Mouse (Mus musculus): ENCODE results near the gene Lpar3. TPM values are rescaled to one million over a fixed set of nuclear protein-coding genes. Genes with fewer than 3 reads are reported as not detected.

Lpar3 gene
- polyA plus RNA-seq (2016; fragmentation: Nextera tagmentation; extraction: Ambion mirVana): 1.0 and 1.1 TPM in 2 replicates

DNA sequence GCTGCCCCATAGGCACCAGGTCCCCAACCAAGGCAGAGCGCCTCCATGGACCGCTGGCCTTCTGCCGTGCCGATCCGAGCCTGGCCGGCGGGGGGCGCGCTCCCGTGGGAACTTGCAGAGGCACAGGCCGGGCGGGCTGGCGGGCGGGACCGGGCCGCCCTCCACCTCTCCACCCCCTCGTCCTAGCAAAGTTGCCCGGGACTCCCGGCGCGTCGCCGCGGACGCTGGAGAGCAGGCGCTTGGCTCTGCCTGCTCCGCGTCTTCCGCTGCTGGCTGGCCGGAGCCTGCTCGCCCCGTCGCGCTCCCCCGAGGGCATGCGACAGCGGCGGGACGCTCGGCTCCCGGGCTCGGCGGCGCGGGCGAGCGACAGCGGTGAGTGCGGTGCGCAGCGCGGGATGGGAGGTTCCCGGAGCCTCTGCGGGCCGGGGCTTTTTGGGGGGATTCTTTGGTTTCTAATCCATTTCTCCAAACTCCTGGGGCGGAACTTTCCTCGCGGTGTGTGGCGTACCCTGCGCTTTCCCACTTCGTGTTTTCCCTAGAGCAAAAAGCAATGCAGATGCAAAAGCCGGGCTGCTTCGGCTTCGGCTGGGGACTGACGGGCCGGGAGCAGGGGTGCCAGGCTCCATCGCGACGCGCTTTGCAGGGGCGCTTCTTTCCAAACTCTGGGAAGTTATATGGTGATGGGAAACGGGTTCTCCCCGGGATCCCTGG lies at the start of gene Lpar3:
Gene Lpar3, plus strand, starts transcription at position 188 of the 711 bp plus-strand sequence.
- peak; percentile 84 for ATAC-seq (ENCODE audit: low FRiP score)
- Histone ChIP-seq H3K4me3 (peak within 1 kb of the TSS; percentile 54), H3K4me2 (replicated peaks) (peak within 1 kb of the TSS; percentile 88), H3K4me1 (peaks cover 10% of the 10 kb centered on the region), H3K9ac (peak within 1 kb of the TSS; percentile 55), H3K9me3 (replicated peaks) (no peaks in the 10 kb centered on the region), H3K27ac (no peak within 1 kb of the TSS), H3K36me3 (no peaks in the 10 kb centered on the region), H3K27me3 (peaks cover 43% of the 10 kb centered on the region)
- WGBS: under 1% methylated on average over 69 of the region's 73 CpGs

GRCm38 (mm10) chr3:146173030-146173429 lies 47.7 kb upstream of the Lpar3 start:
- 73% methylated on average over 5 of the region's 5 CpGs for WGBS
- Histone ChIP-seq H3K4me1 (no peaks in the 10 kb centered on the region), H3K36me3 (no peaks in the 10 kb centered on the region), H3K4me2 (replicated peaks) (no peak overlapping the region), H3K27me3 (no peaks in the 10 kb centered on the region), H3K27ac (no peak overlapping the region), H3K9me3 (replicated peaks) (no peaks in the 10 kb centered on the region), H3K4me3 (no peak overlapping the region), H3K9ac (no peak overlapping the region)
- ATAC-seq (ENCODE audit: low FRiP score): no peak

- Histone ChIP-seq H3K27ac (no peak overlapping the region), H3K4me1 (no peaks in the 10 kb centered on the region), H3K36me3 (no peaks in the 10 kb centered on the region), H3K27me3 (peaks cover under 1% of the 10 kb centered on the region; the same call in 1 of the 2 replicates), H3K9ac (no peak overlapping the region), H3K9me3 (replicated peaks) (no peaks in the 10 kb centered on the region), H3K4me3 (no peak overlapping the region), H3K4me2 (replicated peaks) (no peak overlapping the region)
- ATAC-seq (ENCODE audit: low FRiP score): no peak
- WGBS: 90% methylated on average over 9 of the region's 9 CpGs
Observed at GRCm38 (mm10) chr3:146174215-146174614, 46.5 kb upstream of the Lpar3 start.

GRCm38 (mm10) chr3:146177295-146177694 lies 43.5 kb upstream of the Lpar3 start:
- WGBS: 83% methylated on average over 7 of the region's 7 CpGs
- H3K27ac ChIP-seq: no peak overlapping the region
- no peak overlapping the region for H3K4me3 ChIP-seq
- no peak for ATAC-seq (ENCODE audit: low FRiP score)
- H3K27me3 ChIP-seq: peaks cover 15% of the 10 kb centered on the region
- peak overlapping the region; percentile 42; the same call in 1 of the 2 replicates for H3K4me2 ChIP-seq (replicated peaks)
- H3K4me1 ChIP-seq: no peaks in the 10 kb centered on the region
- H3K9ac ChIP-seq: no peak overlapping the region
- H3K36me3 ChIP-seq: no peaks in the 10 kb centered on the region
- H3K9me3 ChIP-seq (replicated peaks): no peaks in the 10 kb centered on the region

DNA sequence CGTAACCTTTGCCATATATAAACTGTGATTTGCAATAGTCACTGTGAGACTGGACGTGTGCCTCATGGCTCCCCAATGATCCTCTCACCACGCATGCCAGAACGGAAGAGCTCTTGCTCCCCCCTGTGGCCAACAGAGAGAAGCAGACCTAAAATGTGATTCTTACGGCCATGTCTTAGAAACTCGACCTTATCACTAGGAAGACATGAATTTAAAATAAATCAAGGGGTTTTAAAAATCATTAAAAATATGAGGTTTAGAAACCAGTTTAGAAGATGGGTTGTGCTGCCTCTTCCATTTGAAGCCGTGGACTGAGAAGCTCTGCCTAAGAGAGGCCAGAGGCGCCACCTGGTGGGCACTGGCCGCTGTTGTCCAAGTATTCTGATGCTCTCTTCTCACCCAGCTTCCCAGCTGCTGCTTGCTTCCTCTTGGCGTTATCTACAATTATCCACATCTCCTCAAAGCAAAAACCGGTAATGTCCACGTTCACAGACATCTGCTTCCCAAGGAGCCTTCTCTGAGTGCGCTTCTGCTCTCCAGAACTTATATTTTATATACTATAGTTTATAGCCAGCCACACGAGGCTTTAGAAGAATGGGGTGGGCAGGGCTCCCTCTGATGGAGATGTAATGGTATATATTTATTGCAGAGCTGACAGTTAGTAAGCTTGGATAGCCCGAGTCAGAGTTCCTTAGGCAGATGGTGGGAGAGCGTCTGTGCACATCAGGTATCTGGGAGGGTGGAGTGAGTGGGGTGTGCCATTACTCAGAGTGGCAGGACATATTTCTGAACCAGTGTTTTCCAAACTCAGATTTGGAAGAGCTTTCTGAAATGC lies 42.8 kb upstream of the Lpar3 start:
- Histone ChIP-seq H3K9ac (no peak overlapping the region), H3K4me3 (peak overlapping the region; percentile 19), H3K36me3 (no peaks in the 10 kb centered on the region), H3K4me2 (replicated peaks) (peak overlapping the region; percentile 42), H3K27ac (no peak overlapping the region), H3K9me3 (replicated peaks) (no peaks in the 10 kb centered on the region), H3K4me1 (no peaks in the 10 kb centered on the region), H3K27me3 (peaks cover 19% of the 10 kb centered on the region)
- peak; percentile 87 for ATAC-seq (ENCODE audit: low FRiP score)
- WGBS: 7% methylated on average over 16 of the region's 16 CpGs

DNA sequence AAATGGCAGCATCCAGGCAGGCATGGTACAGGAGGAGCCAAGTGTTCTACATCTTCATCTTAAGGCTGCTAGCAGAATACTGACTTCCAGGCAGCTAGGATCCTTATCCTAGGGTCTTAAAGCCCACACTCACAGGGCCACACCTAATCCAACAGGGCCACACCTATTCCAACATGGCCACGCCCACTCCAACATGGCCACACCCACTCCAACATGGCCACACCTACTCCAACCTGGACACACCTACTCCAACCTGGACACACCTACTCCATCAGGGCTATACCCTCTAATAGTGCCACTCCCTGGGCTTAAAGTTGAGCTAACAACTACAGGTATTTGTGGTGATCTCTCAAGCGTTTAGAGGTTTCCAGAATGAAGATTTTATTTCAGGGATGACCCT lies 40.4 kb upstream of the Lpar3 start:
- H3K4me3 ChIP-seq: no peak overlapping the region
- peaks cover 35% of the 10 kb centered on the region for H3K27me3 ChIP-seq
- H3K4me1 ChIP-seq: no peaks in the 10 kb centered on the region; the same call in 1 of the 2 replicates
- no peak overlapping the region for H3K27ac ChIP-seq
- ATAC-seq (ENCODE audit: low FRiP score): no peak
- H3K9ac ChIP-seq: no peak overlapping the region
- H3K36me3 ChIP-seq: no peaks in the 10 kb centered on the region
- H3K9me3 ChIP-seq (replicated peaks): no peaks in the 10 kb centered on the region
- no peak overlapping the region for H3K4me2 ChIP-seq (replicated peaks)
- WGBS: 39% methylated on average over 2 of the region's 2 CpGs

- Histone ChIP-seq H3K4me1 (no peaks in the 10 kb centered on the region; the same call in 1 of the 2 replicates), H3K27ac (no peak overlapping the region), H3K4me3 (no peak overlapping the region), H3K4me2 (replicated peaks) (no peak overlapping the region), H3K27me3 (peaks cover 35% of the 10 kb centered on the region), H3K9me3 (replicated peaks) (no peaks in the 10 kb centered on the region), H3K36me3 (no peaks in the 10 kb centered on the region), H3K9ac (no peak overlapping the region)
- 36% methylated on average over 3 of the region's 3 CpGs for WGBS
- ATAC-seq (ENCODE audit: low FRiP score): no peak
Observed at GRCm38 (mm10) chr3:146180986-146181385, 39.8 kb upstream of the Lpar3 start.

DNA sequence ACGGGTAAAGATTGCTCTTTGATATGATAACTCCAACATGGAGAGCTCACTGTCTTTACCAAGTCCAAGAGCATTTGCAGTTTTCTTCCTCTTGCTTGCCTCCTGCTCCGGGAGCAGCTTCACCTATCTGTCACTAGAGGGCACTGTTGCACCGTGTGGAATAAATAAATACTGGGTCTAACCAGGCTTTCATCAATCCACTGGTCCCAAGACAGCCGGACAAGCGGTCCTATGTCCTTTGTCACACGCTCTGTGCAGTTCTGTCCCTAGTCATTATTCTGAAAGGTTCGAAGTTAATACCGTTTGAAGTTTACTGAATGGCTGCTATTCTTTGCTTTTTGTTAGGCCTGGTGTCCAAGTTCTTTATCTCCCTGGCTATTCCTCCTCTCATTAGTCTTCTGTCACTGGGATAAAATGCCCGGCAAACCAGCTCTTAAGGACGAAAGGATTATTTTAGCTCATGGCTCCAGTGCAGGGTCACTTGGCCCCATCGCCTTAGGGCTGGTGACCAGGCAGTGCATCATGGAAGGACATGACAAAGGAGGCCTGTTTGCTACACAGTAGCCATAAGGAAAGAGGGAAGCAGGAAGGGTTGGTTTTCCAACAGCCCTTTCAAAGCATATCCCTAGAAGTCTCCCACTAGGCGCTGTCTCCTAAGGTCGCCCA lies 35.6 kb upstream of the Lpar3 start:
- Histone ChIP-seq H3K27me3 (peaks cover 61% of the 10 kb centered on the region), H3K9ac (no peak overlapping the region), H3K4me2 (replicated peaks) (peak overlapping the region; percentile 21; the same call in 1 of the 2 replicates), H3K27ac (0 out of 2 replicates have a peak overlapping the region, but pooled peaks have one; percentile 4), H3K4me1 (no peaks in the 10 kb centered on the region; the same call in 1 of the 2 replicates), H3K4me3 (no peak overlapping the region), H3K9me3 (replicated peaks) (no peaks in the 10 kb centered on the region), H3K36me3 (no peaks in the 10 kb centered on the region)
- peak; percentile 76 for ATAC-seq (ENCODE audit: low FRiP score)
- 20% methylated on average over 13 of the region's 13 CpGs for WGBS

DNA sequence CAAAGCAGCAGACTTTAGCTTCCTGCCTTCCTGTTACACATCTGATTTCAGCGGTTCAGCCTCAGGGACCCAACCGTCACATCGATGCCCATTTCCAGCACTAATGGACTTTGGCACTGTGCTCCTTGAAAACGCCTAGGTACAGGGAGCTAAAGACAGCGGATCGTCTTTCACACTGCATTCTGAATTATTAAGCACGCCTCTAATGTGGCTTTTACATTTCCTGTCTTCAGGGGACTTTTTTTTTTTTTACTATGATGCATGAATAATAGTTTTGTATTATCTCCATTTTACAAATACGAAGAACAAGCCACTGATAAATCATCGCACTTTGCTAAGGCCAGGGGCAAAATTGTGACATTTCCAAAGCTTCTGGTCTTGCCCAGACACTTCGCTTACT lies 34.7 kb upstream of the Lpar3 start:
- H3K9me3 ChIP-seq (replicated peaks): no peaks in the 10 kb centered on the region
- no peak overlapping the region for H3K27ac ChIP-seq
- H3K36me3 ChIP-seq: no peaks in the 10 kb centered on the region
- peaks cover 61% of the 10 kb centered on the region for H3K27me3 ChIP-seq
- H3K4me1 ChIP-seq: no peaks in the 10 kb centered on the region; the same call in 1 of the 2 replicates
- no peak overlapping the region for H3K4me2 ChIP-seq (replicated peaks)
- 76% methylated on average over 10 of the region's 10 CpGs for WGBS
- no peak overlapping the region for H3K4me3 ChIP-seq
- no peak for ATAC-seq (ENCODE audit: low FRiP score)
- no peak overlapping the region for H3K9ac ChIP-seq

- Histone ChIP-seq H3K27ac (no peak overlapping the region), H3K4me2 (replicated peaks) (no peak overlapping the region), H3K36me3 (no peaks in the 10 kb centered on the region), H3K4me1 (no peaks in the 10 kb centered on the region; the same call in 1 of the 2 replicates), H3K27me3 (peaks cover 34% of the 10 kb centered on the region), H3K9me3 (replicated peaks) (no peaks in the 10 kb centered on the region), H3K9ac (no peak overlapping the region), H3K4me3 (no peak overlapping the region)
- WGBS: 64% methylated on average over 10 of the region's 10 CpGs
- no peak for ATAC-seq (ENCODE audit: low FRiP score)
Observed at GRCm38 (mm10) chr3:146189933-146190332, 30.8 kb upstream of the Lpar3 start.

DNA sequence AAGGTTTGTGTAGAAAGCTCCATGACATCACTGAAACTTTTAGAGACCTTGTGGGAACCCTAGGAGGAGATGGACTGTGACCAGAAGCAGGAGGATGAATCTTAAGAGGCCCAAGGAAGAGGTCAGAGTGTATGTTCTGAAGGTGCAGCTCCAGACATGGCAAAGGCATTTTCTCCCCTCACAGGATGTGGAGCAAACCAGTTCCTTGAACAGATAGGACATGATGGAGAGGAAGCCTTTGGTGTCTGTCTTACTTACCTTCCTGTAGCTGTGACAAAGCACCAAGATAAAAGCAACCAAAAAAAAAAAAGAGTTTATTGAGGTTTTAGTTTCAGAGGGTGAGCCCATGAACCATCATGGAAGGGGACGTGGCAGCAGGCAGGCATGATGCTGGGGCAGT lies 28.3 kb upstream of the Lpar3 start:
- no peaks in the 10 kb centered on the region for H3K4me1 ChIP-seq
- H3K9me3 ChIP-seq (replicated peaks): no peaks in the 10 kb centered on the region
- no peak overlapping the region for H3K9ac ChIP-seq
- H3K27ac ChIP-seq: no peak overlapping the region
- H3K36me3 ChIP-seq: no peaks in the 10 kb centered on the region
- WGBS: 94% methylated on average over 1 of the region's 1 CpGs
- H3K4me3 ChIP-seq: no peak overlapping the region
- H3K4me2 ChIP-seq (replicated peaks): no peak overlapping the region
- no peak for ATAC-seq (ENCODE audit: low FRiP score)
- H3K27me3 ChIP-seq: peaks cover 26% of the 10 kb centered on the region

- no peaks in the 10 kb centered on the region for H3K9me3 ChIP-seq (replicated peaks)
Observed at GRCm38 (mm10) chr3:146195153-146195552, 25.6 kb upstream of the Lpar3 start.

More at GRCm38 (mm10) chr3:146195153-146195552, 25.6 kb upstream of the Lpar3 start:
- Histone ChIP-seq H3K36me3 (no peaks in the 10 kb centered on the region), H3K27ac (no peak overlapping the region), H3K9ac (no peak overlapping the region), H3K4me1 (no peaks in the 10 kb centered on the region), H3K4me2 (replicated peaks) (no peak overlapping the region), H3K4me3 (no peak overlapping the region), H3K27me3 (peaks cover 2% of the 10 kb centered on the region; the same call in 1 of the 2 replicates)
- ATAC-seq (ENCODE audit: low FRiP score): no peak
- WGBS: 86% methylated on average over 5 of the region's 5 CpGs

Measured in hindbrain, embryonic 12.5 days (tissue).